Mouse (Mus musculus) bone marrow macrophage, adult 2 months (primary cell): ENCODE data around the gene Cacna1f. TPM values are rescaled to one million over a fixed set of nuclear protein-coding genes. Genes with fewer than 3 reads are reported as not detected.

Experiments
- H3K27ac ChIP-seq: 2 replicates; pipeline ENCODE4 v1.5.1; 2012; ENCODE audit warnings: low read depth, low read length; ENCODE audit not compliant: insufficient read depth
- H3K4me1 ChIP-seq: 2 replicates; pipeline ENCODE4 v1.6.1; 2012; ENCODE audit warnings: low read length; ENCODE audit not compliant: control insufficient read depth, insufficient read depth
- H3K4me3 ChIP-seq: 2 replicates; pipeline ENCODE4 v1.5.1; 2012; ENCODE audit warnings: mild to moderate bottlenecking, low read length, moderate library complexity; ENCODE audit not compliant: insufficient read depth
- CTCF ChIP-seq: IDR thresholded peaks from 2 replicates; pipeline ENCODE4 v1.5.1; 2012; ENCODE audit warnings: low read depth, mild to moderate bottlenecking, low read length, moderate library complexity
- POLR2A ChIP-seq: IDR thresholded peaks from 2 replicates; pipeline ENCODE4 v1.6.1; 2012; ENCODE audit warnings: mild to moderate bottlenecking, low read depth, low read length, borderline replicate concordance
- polyA plus RNA-seq: library from polyadenylated mRNA; stranded (reverse); fragments of >200 nt; gene quantifications from 2 replicates; pipeline ENCODE4 v1.2.4, GENCODE M21; 2012; ENCODE audit not compliant: missing spikeins, insufficient read depth, insufficient read length

Cacna1f gene
- polyA plus RNA-seq, 1 experiment: 0.55 TPM

DNA sequence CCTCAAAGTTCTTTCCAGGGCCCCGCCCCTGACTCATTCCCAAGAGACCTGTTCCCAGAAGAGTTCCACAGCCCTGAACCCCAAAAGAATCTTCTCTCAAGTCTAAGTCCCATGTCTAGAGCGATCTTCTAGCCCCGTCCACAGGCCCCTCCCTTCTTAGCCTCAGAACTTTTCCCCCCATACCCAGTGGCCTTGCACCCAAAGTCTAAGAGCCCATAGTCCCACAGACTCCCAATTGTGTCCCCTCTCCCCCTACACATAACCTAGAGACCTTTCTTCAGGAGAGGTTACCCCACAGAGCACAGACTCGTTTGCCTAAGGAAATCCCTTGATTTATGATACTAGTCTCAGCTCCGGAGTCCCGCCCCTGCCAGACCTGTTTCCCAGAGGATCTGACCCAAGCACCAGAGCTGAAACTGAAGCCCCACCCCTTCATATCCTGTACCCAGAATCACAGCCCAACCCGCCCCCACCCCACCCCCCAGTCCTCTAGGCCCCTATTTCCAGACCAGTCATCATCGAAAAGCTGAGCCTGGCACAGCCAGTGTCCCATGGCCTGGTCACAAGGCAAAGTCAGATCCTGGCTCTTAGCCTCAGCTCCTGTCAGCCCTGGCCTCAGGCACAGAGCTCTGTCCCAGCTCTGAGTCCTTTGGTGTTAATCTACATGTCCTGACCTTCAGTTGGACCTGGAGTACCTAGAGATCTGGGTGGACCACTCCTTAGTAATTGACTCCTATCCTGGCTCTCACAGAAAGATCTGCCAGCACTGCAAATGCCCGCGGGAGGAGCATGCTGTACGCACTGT, 52.1 kb downstream of the Cacna1f start:
- no peak overlapping the region for H3K27ac ChIP-seq
- no peak overlapping the region for H3K4me3 ChIP-seq
- peaks cover 7% of the 10 kb centered on the region; the same call in 1 of the 2 replicates for H3K4me1 ChIP-seq
- TF ChIP-seq POLR2A (no peak), CTCF (no peak)

DNA sequence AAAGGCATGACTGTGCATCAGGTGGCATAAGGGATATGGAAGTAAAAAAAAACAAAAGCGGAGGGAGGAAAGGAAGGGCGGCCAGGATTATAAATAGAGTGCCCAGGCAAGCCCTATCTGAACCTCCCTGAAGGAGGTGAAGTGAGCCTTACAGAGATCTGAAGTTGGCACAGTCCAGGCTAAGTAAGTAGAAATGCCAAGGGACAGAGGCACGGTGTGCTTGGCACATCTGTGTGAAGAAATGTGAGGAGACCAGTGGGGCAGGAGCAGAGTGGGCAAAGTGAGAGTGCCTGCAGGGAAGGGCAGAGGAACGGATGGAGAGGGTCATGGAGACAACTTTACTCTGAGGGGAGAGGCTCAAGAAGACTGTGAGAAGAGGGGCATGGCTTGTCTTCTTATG, 54.2 kb downstream of the Cacna1f start:
- Histone ChIP-seq H3K4me3 (no peak overlapping the region), H3K4me1 (peaks cover 7% of the 10 kb centered on the region; the same call in 1 of the 2 replicates), H3K27ac (no peak overlapping the region)
- no peak for TF ChIP-seq CTCF
- no peak for TF ChIP-seq POLR2A

- TF ChIP-seq POLR2A (no peak), CTCF (no peak)
- no peak overlapping the region for H3K27ac ChIP-seq
- H3K4me3 ChIP-seq: no peak overlapping the region
- H3K4me1 ChIP-seq: peaks cover 6% of the 10 kb centered on the region; the same call in 1 of the 2 replicates
Measured at GRCm38 (mm10) chrX:7662936-7663335, 56.1 kb downstream of the Cacna1f start.

- TF ChIP-seq POLR2A: no peak
- no peak for TF ChIP-seq CTCF
- Histone ChIP-seq H3K27ac (no peak overlapping the region), H3K4me3 (no peak overlapping the region), H3K4me1 (no peaks in the 10 kb centered on the region)
Measured at GRCm38 (mm10) chrX:7664791-7665190, 57.9 kb downstream of the Cacna1f start.

GRCm38 (mm10) chrX:7665739-7666502, 59.0 kb downstream of the Cacna1f start:
- Histone ChIP-seq H3K27ac (no peak overlapping the region), H3K4me3 (no peak overlapping the region), H3K4me1 (no peaks in the 10 kb centered on the region)
- TF ChIP-seq CTCF (no peak), POLR2A (no peak)

DNA sequence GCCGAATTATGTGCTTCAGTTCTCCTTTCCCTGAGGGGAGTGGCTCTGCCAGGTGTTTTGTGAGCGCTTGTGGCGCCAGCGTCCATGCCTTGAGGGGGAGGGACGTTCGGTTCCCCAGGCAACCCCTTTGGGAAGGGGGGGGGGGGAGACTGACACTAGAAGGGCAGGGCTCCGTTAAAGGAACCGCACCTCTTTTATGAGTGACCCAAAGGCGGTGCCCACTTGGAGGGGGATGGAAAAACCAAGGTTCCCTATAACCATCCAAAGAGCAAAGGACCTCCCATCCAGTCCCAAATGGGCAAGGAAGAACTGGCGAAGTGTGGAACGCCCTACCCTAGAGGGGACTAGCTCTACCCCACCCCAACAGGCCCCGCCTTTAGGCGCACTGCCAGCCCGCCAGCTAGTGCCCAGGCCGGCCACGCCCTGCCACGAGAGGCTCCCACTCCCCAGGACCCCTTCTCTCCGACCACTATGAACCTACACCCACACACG, 63.6 kb downstream of the Cacna1f start:
- TF ChIP-seq CTCF (no peak), POLR2A (no peak)
- peak overlapping the region; percentile 83 for H3K27ac ChIP-seq
- peak overlapping the region; percentile 82 for H3K4me3 ChIP-seq
- peaks cover 20% of the 10 kb centered on the region for H3K4me1 ChIP-seq

DNA sequence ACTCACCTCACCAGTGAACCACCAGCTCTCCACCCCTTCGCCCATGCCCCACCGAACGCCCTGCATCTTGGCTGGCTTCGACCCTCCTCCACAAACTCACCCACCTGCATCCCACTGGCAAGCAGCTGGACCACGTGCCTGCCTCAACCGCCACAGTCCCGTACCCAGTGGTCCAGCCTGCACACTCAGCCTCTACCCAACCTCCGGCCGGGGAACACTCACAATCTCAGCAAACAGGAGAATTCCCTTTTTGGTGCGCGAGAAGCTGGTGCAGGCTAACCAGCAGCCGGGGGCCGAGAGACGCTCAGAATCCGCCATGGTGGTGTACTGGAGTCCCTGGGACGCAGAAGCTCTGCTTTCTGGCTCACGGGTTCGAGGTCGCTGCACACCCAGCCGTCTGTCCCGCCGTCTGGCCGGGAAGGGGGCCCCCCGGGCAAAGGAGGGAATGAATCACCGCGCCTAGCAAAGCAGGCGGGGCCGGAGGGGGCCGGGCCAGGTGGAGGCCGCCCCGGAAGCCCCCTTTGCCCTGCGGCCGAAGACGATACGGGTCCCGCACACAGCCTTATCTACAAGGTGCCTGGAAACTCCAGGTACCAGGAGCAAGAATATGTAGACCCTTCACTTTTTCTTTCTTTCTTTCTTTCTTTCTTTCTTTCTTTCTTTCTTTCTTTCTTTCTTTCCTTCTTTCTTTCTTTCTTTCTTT, 64.2 kb downstream of the Cacna1f start, which contains the start of gene Plp2:
TSS of gene Plp2 (minus strand) at position 470 of the 703 bp plus-strand sequence.
- TF ChIP-seq POLR2A (no peak), CTCF (no peak)
- peak within 1 kb of the TSS; percentile 83 for H3K27ac ChIP-seq
- peaks cover 20% of the 10 kb centered on the region for H3K4me1 ChIP-seq
- peak within 1 kb of the TSS; percentile 82 for H3K4me3 ChIP-seq

DNA sequence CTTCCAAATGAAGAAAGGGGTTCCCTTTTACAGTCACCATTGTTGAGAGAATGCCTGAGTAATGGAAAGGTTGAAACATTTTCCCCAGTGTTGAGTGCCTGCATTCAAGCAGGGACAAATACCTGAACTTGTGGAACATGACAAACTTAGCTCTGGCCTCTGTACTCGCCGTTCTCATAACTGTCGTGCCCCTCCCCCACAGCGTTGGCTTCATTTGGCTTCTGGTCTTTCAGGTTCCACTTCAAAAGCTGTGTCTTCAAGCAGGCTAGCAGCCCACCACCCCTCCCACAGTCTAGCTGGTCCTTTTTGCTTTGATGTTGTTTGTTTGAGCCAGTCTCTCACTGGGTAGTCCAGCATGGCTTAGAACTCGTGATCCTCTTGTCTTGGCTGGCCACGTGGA, 65.9 kb downstream of the Cacna1f start:
- Histone ChIP-seq H3K4me1 (peaks cover 20% of the 10 kb centered on the region), H3K4me3 (no peak overlapping the region), H3K27ac (peak overlapping the region; percentile 80)
- TF ChIP-seq CTCF: no peak
- no peak for TF ChIP-seq POLR2A

GRCm38 (mm10) chrX:7673578-7674281, 66.8 kb downstream of the Cacna1f start:
- peak overlapping the region; percentile 35 for H3K4me3 ChIP-seq
- peak overlapping the region; percentile 80 for H3K27ac ChIP-seq
- H3K4me1 ChIP-seq: peaks cover 20% of the 10 kb centered on the region
- TF ChIP-seq POLR2A (no peak), CTCF (no peak)
